Mouse (Mus musculus) embryonic facial prominence, embryonic 11.5 days (tissue): Measurements from ENCODE around the gene Mfsd12. TPM values are rescaled to one million over a fixed set of nuclear protein-coding genes. Genes with fewer than 3 reads are reported as not detected.
A peak's percentile ranks its signal among the peaks of the same experiment; 100 is the strongest.

Experiments used
- ATAC-seq: fragments of 200-750 bp; cut with Nextera tagmentation; replicated peaks from 2 replicates; pipeline ENCODE4 v1.8.0; 2017; ENCODE audit warnings: low read depth; ENCODE audit not compliant: insufficient number of reproducible peaks, low FRiP score, low TSS enrichment
- DNase-seq: peaks from one replicate; pipeline ENCODE4 v3.0.0-alpha.2; 2015; ENCODE audit warnings: low spot score
- H3K27ac ChIP-seq: fragments of 300-500 bp; sonication (generic); replicated peaks from 2 replicates; pipeline ENCODE4 v1.5.1; 2014; ENCODE audit warnings: mild to moderate bottlenecking, low read depth, low read length, control low read depth
- H3K27me3 ChIP-seq: fragments of 300-500 bp; sonication (generic); 2 replicates; pipeline ENCODE4 v1.6.1; 2014; ENCODE audit warnings: mild to moderate bottlenecking, low read length, moderate library complexity, mixed read lengths; ENCODE audit not compliant: control insufficient read depth, insufficient read depth
- H3K36me3 ChIP-seq: fragments of 300-500 bp; sonication (generic); replicated peaks from 2 replicates; pipeline ENCODE4 v1.6.1; 2014; ENCODE audit warnings: low read depth, mild to moderate bottlenecking, low read length, moderate library complexity, mixed read lengths; ENCODE audit not compliant: control insufficient read depth, insufficient read depth
- H3K4me1 ChIP-seq: fragments of 300-500 bp; sonication (generic); 2 replicates; pipeline ENCODE4 v1.6.1; 2014; ENCODE audit warnings: low read length, mixed read lengths; ENCODE audit not compliant: control insufficient read depth, insufficient read depth
- H3K4me2 ChIP-seq: fragments of 300-500 bp; sonication (generic); 2 replicates; pipeline ENCODE4 v1.6.1; 2014; ENCODE audit warnings: low read depth, mild to moderate bottlenecking, control low read depth, low read length, moderate library complexity
- H3K4me3 ChIP-seq: fragments of 300-500 bp; sonication (generic); 2 replicates; pipeline ENCODE4 v1.5.1; 2014; ENCODE audit warnings: low read depth, low read length, control low read depth
- H3K9ac ChIP-seq: fragments of 300-500 bp; sonication (generic); replicated peaks from 2 replicates; pipeline ENCODE4 v1.6.1; 2014; ENCODE audit warnings: mild to moderate bottlenecking, control low read depth, low read length
- H3K9me3 ChIP-seq: fragments of 300-500 bp; sonication (generic); replicated peaks from 2 replicates; pipeline ENCODE4 v1.6.1; 2016; ENCODE audit warnings: mild to moderate bottlenecking, low read length, inconsistent platforms, mixed read lengths; ENCODE audit not compliant: control insufficient read depth
- WGBS: fragments of 180-500 bp; shearing (Covaris S2); extraction: QIAGEN DNeasy Blood & Tissue Kit; methylation state at CpG from one replicate; pipeline ENCODE4 v1.1.7; 2014; 5-methylcytosine and 5-hydroxymethylcytosine counted together
- polyA plus RNA-seq: library from polyadenylated mRNA; unstranded; fragments of >200 nt; fragmentation: Nextera tagmentation; extraction: Ambion mirVana; gene quantifications from 2 replicates; pipeline ENCODE4 v1.2.1, GENCODE M21; 2014

Gene Mfsd12
- polyA plus RNA-seq, 1 experiment from 2014 or later = 4.0 TPM

DNA sequence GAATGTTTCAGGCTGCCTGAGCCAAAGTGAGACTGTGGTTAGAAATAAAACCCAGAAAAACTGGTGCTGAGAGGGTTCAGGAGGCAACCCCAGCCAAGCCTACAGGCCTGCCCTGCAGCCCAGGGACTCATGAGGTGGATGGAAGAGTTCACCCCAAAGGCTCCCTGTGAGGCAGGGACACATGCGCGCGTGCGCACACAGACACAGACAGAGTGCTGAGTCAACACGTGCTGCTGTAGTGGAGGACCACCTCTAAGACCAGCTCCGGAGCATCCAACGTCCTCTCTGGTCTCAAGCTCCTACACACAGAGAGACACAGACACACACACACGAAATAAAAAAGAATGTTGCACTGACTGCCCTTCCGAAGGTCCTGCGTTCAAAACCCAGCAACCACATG, 18.0 kb downstream of the Mfsd12 start:
- no peak for ATAC-seq
- no peak for DNase-seq
- no peak overlapping the region for H3K9ac ChIP-seq
- WGBS = 97% methylated on average over 10 of the region's 10 CpGs
- no peak overlapping the region for H3K4me3 ChIP-seq
- H3K9me3 ChIP-seq = no peaks in the 10 kb centered on the region
- H3K36me3 ChIP-seq = peaks cover 18% of the 10 kb centered on the region
- no peak overlapping the region for H3K4me2 ChIP-seq
- no peak overlapping the region for H3K27ac ChIP-seq
- peaks cover 8% of the 10 kb centered on the region for H3K4me1 ChIP-seq
- no peaks in the 10 kb centered on the region for H3K27me3 ChIP-seq

DNA sequence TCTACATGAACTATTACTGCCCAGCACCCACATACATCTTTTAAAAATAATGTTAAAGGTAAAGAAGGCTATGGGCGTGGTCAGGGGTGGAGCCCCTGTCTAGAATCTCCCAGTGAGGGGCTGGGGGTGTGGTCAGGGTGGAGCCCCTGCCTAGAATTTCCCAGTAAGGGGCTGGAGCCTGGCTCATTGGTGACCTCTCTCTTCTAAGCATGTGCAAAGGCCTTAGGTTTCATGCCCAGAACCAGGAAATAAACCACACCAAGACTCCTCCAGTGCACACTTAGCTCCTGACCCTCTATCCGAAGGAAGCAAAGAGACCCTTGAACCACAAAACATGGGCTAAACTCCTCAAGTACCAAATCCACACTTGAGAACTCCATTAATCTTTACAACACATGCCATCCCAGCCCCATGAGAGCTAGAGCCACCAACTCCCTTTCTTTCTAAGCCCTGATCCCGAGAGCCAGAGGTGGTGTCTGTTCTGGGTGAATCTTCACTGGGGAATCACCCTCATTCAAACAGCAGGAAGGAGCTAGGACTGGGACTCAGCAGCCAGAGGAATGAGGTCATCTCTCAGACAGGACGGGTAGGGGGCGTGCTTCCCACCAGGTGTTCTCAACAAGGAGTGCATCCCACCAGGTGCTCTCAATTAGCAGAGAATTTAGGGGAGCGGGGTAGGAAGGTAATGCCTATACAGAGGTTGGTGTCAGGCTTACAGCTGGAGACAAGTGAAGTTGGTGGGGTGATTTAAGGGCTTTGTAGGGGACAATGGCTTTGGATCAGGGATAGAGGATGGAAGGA, 19.5 kb downstream of the Mfsd12 start:
- peaks cover 8% of the 10 kb centered on the region for H3K4me1 ChIP-seq
- 0 out of 2 replicates have a peak overlapping the region, but pooled peaks have one; percentile 22 for H3K9ac ChIP-seq
- no peaks in the 10 kb centered on the region for H3K9me3 ChIP-seq
- DNase-seq (no peak), ATAC-seq (no peak)
- H3K36me3 ChIP-seq = peaks cover 10% of the 10 kb centered on the region; the same call in 1 of the 2 replicates
- H3K4me2 ChIP-seq = peak overlapping the region; percentile 56
- no peak overlapping the region for H3K27ac ChIP-seq
- no peaks in the 10 kb centered on the region for H3K27me3 ChIP-seq
- 40% methylated on average over 6 of the region's 6 CpGs for WGBS
- peak overlapping the region; percentile 88 for H3K4me3 ChIP-seq

DNA sequence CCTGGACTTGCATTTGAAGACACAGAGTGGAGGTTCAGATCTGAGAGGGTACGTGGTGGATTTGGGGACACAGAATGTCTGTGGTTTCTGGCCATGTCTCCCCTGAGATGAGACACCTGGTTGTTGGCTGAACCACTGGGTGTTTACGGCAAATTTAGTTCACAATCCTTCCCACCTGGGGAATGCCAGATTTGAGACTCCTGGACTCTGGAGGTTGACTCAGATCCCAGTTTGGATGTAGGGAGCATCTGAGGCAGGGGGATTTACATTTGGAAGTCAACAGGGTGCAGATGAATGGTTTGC, 20.0 kb downstream of the Mfsd12 start:
- Histone ChIP-seq H3K9ac (peak overlapping the region; percentile 91), H3K9me3 (no peaks in the 10 kb centered on the region), H3K27ac (no peak overlapping the region), H3K4me2 (peak overlapping the region; percentile 56), H3K27me3 (no peaks in the 10 kb centered on the region), H3K36me3 (peaks cover 10% of the 10 kb centered on the region; the same call in 1 of the 2 replicates), H3K4me1 (peaks cover 8% of the 10 kb centered on the region), H3K4me3 (peak overlapping the region; percentile 88)
- 58% methylated on average over 2 of the region's 2 CpGs for whole genome bisulfite sequencing
- ATAC-seq (no peak), DNase-seq (no peak)

DNA sequence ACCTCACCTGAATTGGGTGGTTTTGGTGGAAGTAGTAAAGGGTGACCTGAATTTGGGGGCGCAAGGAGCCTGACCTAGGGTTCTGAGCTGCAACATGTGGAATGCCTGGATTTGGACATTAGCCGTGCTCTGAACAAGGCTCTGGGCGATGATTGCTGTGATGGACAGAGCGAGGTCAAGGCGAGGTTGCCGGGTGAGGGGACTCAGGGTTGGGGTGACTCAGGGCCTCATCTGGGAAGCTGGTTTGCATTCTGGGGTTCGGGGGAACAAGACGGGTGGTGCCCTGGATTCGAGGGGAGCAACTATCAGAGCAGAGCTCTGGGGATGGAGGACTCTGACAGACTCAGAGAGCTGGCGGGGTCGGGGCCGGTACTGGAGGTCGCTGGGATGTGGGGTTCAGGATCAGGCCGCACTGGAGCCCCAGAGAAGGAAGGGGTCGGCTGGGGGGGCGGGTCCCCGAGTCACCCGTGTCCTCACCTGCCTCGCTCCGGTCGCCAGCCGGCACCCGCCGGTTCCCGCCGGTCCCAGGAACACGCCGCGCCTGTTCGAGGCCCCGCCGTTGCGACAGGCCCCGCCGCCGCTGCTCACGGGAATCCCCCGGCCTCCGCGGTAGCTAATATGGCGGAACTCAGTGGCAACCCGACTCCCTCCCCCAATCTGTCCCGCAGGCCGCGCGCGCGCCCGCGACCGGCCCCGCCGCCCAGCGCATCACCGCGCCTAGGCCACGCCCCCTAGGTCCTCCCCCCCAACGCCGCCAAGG, 20.7 kb downstream of the Mfsd12 start, which contains the start of gene Fzr1:
TSS of gene Fzr1 (minus strand) at position 724 of the 760 bp plus-strand sequence.
- peaks cover 8% of the 10 kb centered on the region for H3K4me1 ChIP-seq
- WGBS = under 1% methylated on average over 56 of the region's 59 CpGs
- no peaks in the 10 kb centered on the region for H3K27me3 ChIP-seq
- no peak for DNase-seq
- H3K4me3 ChIP-seq = peak within 1 kb of the TSS; percentile 88
- peak within 1 kb of the TSS; percentile 56 for H3K27ac ChIP-seq
- H3K36me3 ChIP-seq = peaks cover 10% of the 10 kb centered on the region; the same call in 1 of the 2 replicates
- ATAC-seq = peak; percentile 47
- peak within 1 kb of the TSS; percentile 91 for H3K9ac ChIP-seq
- H3K9me3 ChIP-seq = no peaks in the 10 kb centered on the region
- peak within 1 kb of the TSS; percentile 66 for H3K4me2 ChIP-seq

DNA sequence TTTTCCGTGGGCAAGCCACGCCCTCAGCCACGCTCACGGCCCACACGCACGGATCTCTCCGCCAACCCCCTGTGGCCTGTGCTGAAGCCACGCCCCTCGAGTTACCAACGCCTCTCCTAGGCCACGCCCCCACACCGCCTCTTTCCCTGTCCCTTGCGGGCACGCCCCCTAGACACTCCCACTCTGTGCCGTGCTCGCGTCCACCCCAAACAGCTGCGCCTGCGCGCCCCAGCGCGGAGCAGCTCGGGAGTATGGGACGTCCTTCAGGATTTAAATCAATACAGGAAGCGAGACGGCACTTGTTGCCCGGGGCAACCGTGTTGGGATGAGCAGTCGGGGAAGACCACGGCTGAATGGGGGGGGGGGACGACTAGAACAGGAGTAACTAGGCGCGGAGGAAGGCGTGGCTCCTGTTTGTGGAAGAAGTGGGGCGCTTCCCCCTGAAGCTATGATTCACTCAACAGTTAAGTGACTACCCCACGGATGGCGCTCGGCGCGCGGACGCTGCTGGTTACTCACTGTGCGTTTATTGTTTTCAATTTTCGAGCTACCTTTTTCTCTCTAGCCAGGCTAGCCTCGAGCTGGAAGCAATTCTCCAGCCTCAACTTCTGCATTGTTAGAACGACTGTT, 21.4 kb downstream of the Mfsd12 start:
- under 1% methylated on average over 45 of the region's 46 CpGs for WGBS
- Histone ChIP-seq H3K4me3 (peak overlapping the region; percentile 88), H3K9me3 (no peaks in the 10 kb centered on the region), H3K36me3 (peaks cover 7% of the 10 kb centered on the region; the same call in 1 of the 2 replicates), H3K9ac (peak overlapping the region; percentile 67), H3K4me1 (peaks cover 8% of the 10 kb centered on the region), H3K27ac (peak overlapping the region; percentile 56), H3K4me2 (peak overlapping the region; percentile 66), H3K27me3 (no peaks in the 10 kb centered on the region)
- peak; percentile 100 for DNase-seq
- ATAC-seq = peak; percentile 92

DNA sequence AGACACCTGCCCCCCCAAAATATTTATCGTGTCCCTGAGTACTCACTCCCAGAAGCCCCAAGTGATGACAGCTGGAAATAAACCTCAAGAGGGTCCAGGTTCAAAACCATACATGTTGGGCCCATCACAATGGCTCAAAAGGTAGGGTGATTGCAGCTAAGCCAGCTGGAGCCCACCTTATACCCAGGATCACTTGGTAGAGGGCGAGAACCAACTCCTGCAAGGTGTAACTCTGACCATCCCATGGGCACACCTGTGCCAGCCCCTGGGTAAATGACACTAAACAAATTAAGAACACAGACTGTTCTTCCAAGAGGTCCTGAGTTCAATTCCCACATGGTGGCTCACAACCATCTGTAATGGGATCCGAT, 21.9 kb downstream of the Mfsd12 start:
- peak overlapping the region; percentile 67 for H3K9ac ChIP-seq
- H3K4me1 ChIP-seq = peaks cover 8% of the 10 kb centered on the region
- ATAC-seq (no peak), DNase-seq (no peak)
- 55% methylated on average over 3 of the region's 3 CpGs for WGBS
- no peaks in the 10 kb centered on the region for H3K9me3 ChIP-seq
- peak overlapping the region; percentile 66 for H3K4me2 ChIP-seq
- peak overlapping the region; percentile 34 for H3K4me3 ChIP-seq
- no peaks in the 10 kb centered on the region for H3K27me3 ChIP-seq
- peak overlapping the region; percentile 56 for H3K27ac ChIP-seq
- H3K36me3 ChIP-seq = peaks cover 3% of the 10 kb centered on the region; the same call in 1 of the 2 replicates

DNA sequence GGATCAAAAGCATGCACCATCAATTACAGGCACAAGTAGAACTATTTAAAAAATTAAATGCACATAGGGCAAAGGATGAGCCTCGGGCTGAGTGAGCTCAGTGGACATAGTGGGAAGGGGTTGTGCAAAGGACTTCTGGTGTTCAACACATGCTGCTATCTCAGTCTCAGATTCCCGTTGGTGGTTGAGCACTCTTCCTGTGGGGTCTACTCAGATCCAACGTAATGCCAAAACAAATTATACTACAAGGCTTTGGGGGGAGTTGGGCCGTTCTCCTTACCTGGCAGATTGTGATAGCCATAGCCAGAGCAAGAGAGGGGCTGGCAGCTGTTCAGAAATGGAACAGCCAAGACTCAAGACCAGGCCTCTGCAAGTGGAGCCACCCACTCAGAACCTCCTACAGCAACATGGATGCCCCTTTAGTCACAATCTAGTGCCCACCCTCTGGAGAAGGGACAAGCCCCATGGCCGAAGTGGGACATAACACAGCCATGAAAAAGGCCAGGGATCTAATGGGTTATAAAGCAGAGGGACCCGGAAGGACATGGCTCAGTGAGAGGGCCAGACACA, 22.6 kb downstream of the Mfsd12 start:
- DNase-seq (no peak), ATAC-seq (no peak)
- peaks cover 8% of the 10 kb centered on the region for H3K4me1 ChIP-seq
- no peaks in the 10 kb centered on the region for H3K9me3 ChIP-seq
- no peak overlapping the region for H3K27ac ChIP-seq
- no peaks in the 10 kb centered on the region for H3K27me3 ChIP-seq
- H3K9ac ChIP-seq = no peak overlapping the region
- no peak overlapping the region for H3K4me2 ChIP-seq
- WGBS = 81% methylated on average over 6 of the region's 6 CpGs
- H3K4me3 ChIP-seq = no peak overlapping the region
- H3K36me3 ChIP-seq = no peaks in the 10 kb centered on the region; the same call in 1 of the 2 replicates
